Mouse (Mus musculus): ENCODE results near the gene Nod2. TPM values are rescaled to one million over a fixed set of nuclear protein-coding genes. Genes with fewer than 3 reads are reported as not detected.

The Nod2 gene
- polyA plus RNA-seq, 1 experiment from 2014 or later = 0.12 TPM

DNA sequence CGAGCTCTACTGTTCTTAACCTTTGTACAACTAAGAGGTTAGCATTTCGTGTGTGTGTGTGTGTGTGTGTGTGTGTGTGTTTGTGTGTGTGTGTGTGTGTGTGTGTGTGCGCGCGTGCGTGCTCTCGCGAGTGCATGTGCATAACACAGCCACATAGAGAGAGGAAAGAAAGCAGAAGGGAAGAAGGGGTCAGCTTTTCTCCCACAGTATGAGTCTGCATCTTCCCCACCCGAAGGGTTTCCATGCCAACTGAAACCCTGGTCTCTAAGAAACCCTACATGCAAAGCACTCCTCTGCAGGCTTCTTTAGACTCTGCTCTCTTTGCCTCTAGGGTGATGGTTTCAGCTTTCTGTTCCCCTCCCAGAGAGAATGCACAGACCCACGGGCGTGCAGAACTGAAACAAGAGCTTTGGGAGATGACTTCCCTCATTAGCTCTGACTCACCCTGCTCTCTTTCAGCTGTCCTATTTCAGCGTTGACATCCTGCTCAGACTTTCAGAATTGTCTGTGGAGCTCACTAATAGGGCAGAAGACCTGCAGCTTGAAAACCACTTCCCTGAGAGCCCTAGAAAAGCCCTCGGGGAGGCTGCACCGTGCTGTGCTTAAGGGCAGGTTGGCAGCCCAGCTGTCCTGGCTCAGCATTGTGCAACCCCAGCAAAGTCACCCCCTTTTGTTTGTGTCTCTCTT, 21.4 kb downstream of the Nod2 start:
- H3K27me3 ChIP-seq = 0 out of 2 replicates have a peak, but pooled peaks cover 7% of the 10 kb centered on the region
- peaks cover 26% of the 10 kb centered on the region for H3K4me1 ChIP-seq (replicated peaks)
- H3K4me3 ChIP-seq = no peak overlapping the region
- H3K9ac ChIP-seq = no peak overlapping the region
- WGBS = 49% methylated on average over 14 of the region's 14 CpGs
- peak; percentile 49; the same call in 1 of the 2 replicates for ATAC-seq (ENCODE audit: low FRiP score)
- H3K9me3 ChIP-seq = no peaks in the 10 kb centered on the region
- H3K27ac ChIP-seq = peak overlapping the region; percentile 45; the same call in 1 of the 2 replicates
- no peak overlapping the region for H3K4me2 ChIP-seq
- H3K36me3 ChIP-seq = no peaks in the 10 kb centered on the region

GRCm38 (mm10) chr8:88670782-88671181, 23.7 kb downstream of the Nod2 start:
- H3K9me3 ChIP-seq = no peaks in the 10 kb centered on the region
- no peak overlapping the region for H3K27ac ChIP-seq
- H3K4me2 ChIP-seq = no peak overlapping the region
- no peak overlapping the region for H3K4me3 ChIP-seq
- no peak overlapping the region for H3K9ac ChIP-seq
- ATAC-seq (ENCODE audit: low FRiP score) = no peak
- 68% methylated on average over 6 of the region's 6 CpGs for WGBS
- no peaks in the 10 kb centered on the region for H3K27me3 ChIP-seq
- no peaks in the 10 kb centered on the region for H3K36me3 ChIP-seq
- H3K4me1 ChIP-seq (replicated peaks) = peaks cover 18% of the 10 kb centered on the region

DNA sequence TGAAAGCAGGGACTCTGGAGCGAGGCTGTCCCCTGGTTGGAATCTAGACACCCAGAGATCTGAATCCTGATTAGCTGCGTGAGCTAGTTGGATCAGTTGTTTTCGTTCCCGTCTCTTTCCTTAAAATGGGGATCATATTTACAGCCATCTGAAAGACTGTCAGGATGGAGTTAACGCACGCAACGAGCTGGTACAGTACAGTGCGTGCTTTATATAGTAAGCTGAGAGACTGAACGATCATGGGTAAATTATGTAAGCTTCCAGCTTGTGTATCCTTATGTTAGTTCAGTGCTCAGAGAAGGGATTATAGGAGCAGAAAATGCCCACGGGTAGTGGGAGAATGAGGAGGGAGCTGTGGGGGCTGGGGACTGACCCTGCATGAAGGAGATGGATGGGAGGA, 24.5 kb downstream of the Nod2 start:
- Histone ChIP-seq H3K9me3 (no peaks in the 10 kb centered on the region), H3K4me1 (replicated peaks) (peaks cover 18% of the 10 kb centered on the region), H3K9ac (no peak overlapping the region), H3K36me3 (no peaks in the 10 kb centered on the region), H3K4me2 (no peak overlapping the region), H3K27me3 (no peaks in the 10 kb centered on the region), H3K27ac (no peak overlapping the region), H3K4me3 (no peak overlapping the region)
- no peak for ATAC-seq (ENCODE audit: low FRiP score)
- WGBS = 89% methylated on average over 10 of the region's 10 CpGs

DNA sequence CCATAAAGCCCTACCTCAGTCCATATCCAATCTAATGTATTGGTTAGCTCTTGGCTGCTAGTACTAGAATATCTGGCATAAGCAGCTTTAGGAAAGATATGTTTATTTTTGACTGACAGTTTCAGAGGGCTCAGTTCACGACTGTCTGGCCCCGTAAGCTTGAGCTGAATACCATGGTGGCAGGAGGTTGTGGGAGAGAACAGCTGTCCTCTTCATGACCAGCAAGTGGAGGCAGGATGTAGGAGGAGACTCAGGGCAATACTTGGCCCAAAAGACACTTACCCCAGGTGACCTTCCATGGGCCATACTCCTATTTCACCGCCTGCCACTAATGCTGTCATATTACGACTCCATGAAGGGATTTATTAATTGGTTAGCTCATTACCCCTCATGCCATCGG, 26.7 kb downstream of the Nod2 start:
- no peaks in the 10 kb centered on the region for H3K9me3 ChIP-seq
- H3K4me2 ChIP-seq = no peak overlapping the region
- no peak overlapping the region for H3K9ac ChIP-seq
- no peak for ATAC-seq (ENCODE audit: low FRiP score)
- WGBS = 91% methylated on average over 5 of the region's 5 CpGs
- no peak overlapping the region for H3K27ac ChIP-seq
- H3K4me1 ChIP-seq (replicated peaks) = peaks cover 20% of the 10 kb centered on the region
- no peak overlapping the region for H3K4me3 ChIP-seq
- no peaks in the 10 kb centered on the region for H3K27me3 ChIP-seq
- H3K36me3 ChIP-seq = no peaks in the 10 kb centered on the region

- Histone ChIP-seq H3K27ac (no peak overlapping the region), H3K4me2 (no peak overlapping the region), H3K36me3 (no peaks in the 10 kb centered on the region), H3K27me3 (no peaks in the 10 kb centered on the region), H3K4me1 (replicated peaks) (peaks cover 18% of the 10 kb centered on the region; the same call in 1 of the 2 replicates), H3K9me3 (no peaks in the 10 kb centered on the region), H3K9ac (no peak overlapping the region), H3K4me3 (no peak overlapping the region)
- no peak for ATAC-seq (ENCODE audit: low FRiP score)
- WGBS = 90% methylated on average over 12 of the region's 12 CpGs
Measured at GRCm38 (mm10) chr8:88675372-88676165, 28.5 kb downstream of the Nod2 start.

DNA sequence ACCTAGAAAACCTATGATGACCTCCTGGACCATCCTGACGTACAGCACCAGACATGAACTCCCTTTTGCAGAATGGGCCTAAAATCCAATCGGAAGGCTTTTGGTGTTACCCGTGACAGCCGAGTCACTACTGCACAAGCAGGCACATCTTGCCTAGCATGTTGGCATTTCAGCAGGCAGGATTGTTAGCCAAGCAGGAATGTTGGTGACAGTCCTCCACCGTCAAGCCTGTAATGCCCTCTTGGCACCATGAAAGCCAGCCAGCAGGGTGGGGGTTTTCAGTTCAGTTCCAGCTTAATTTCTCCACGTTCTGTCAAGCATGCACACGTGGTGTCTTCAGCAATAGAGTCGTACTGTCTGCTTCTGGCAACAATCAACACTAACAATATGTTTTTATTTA, 30.0 kb downstream of the Nod2 start:
- Histone ChIP-seq H3K4me3 (no peak overlapping the region), H3K27ac (no peak overlapping the region), H3K9ac (no peak overlapping the region), H3K36me3 (no peaks in the 10 kb centered on the region), H3K27me3 (no peaks in the 10 kb centered on the region), H3K4me1 (replicated peaks) (peaks cover 15% of the 10 kb centered on the region; the same call in 1 of the 2 replicates), H3K9me3 (no peaks in the 10 kb centered on the region), H3K4me2 (no peak overlapping the region)
- WGBS = 78% methylated on average over 8 of the region's 8 CpGs
- no peak for ATAC-seq (ENCODE audit: low FRiP score)

GRCm38 (mm10) chr8:88680566-88680965, 33.5 kb downstream of the Nod2 start:
- Histone ChIP-seq H3K4me2 (no peak overlapping the region), H3K27me3 (no peaks in the 10 kb centered on the region), H3K9ac (no peak overlapping the region), H3K36me3 (no peaks in the 10 kb centered on the region), H3K9me3 (no peaks in the 10 kb centered on the region), H3K27ac (no peak overlapping the region), H3K4me3 (no peak overlapping the region), H3K4me1 (replicated peaks) (peaks cover 15% of the 10 kb centered on the region; the same call in 1 of the 2 replicates)
- 92% methylated on average over 2 of the region's 2 CpGs for WGBS
- ATAC-seq (ENCODE audit: low FRiP score) = no peak

DNA sequence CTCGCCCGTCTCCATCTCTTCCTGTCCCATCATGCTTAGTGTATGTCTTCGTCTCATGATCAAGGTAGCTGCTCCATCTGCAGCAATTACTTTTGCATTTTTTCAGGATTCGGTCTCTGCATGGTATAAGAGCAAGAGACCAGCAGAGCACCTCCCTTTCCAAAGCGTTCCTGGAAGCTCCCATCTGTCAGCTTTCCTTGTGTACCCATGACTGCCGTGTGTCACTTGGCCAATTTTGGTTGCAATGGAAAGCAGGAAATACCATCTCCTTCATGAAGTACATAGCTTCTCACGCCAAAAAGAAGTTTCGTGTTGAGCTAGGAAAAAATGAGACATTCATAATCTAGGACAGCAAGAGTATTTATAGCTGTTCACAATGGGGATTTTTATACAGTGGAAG, 33.9 kb downstream of the Nod2 start:
- Histone ChIP-seq H3K4me2 (no peak overlapping the region), H3K9ac (no peak overlapping the region), H3K4me3 (no peak overlapping the region), H3K9me3 (no peaks in the 10 kb centered on the region), H3K36me3 (no peaks in the 10 kb centered on the region), H3K27ac (no peak overlapping the region), H3K4me1 (replicated peaks) (peaks cover 15% of the 10 kb centered on the region; the same call in 1 of the 2 replicates), H3K27me3 (no peaks in the 10 kb centered on the region)
- WGBS = 91% methylated on average over 8 of the region's 8 CpGs
- ATAC-seq (ENCODE audit: low FRiP score) = no peak

- 91% methylated on average over 7 of the region's 7 CpGs for WGBS
- Histone ChIP-seq H3K4me3 (no peak overlapping the region), H3K4me1 (replicated peaks) (0 out of 2 replicates have a peak, but pooled peaks cover 4% of the 10 kb centered on the region), H3K27me3 (no peaks in the 10 kb centered on the region), H3K9ac (no peak overlapping the region), H3K36me3 (no peaks in the 10 kb centered on the region), H3K27ac (no peak overlapping the region), H3K4me2 (no peak overlapping the region), H3K9me3 (no peaks in the 10 kb centered on the region)
- no peak for ATAC-seq (ENCODE audit: low FRiP score)
Measured at GRCm38 (mm10) chr8:88683656-88684289, 36.7 kb downstream of the Nod2 start.

DNA sequence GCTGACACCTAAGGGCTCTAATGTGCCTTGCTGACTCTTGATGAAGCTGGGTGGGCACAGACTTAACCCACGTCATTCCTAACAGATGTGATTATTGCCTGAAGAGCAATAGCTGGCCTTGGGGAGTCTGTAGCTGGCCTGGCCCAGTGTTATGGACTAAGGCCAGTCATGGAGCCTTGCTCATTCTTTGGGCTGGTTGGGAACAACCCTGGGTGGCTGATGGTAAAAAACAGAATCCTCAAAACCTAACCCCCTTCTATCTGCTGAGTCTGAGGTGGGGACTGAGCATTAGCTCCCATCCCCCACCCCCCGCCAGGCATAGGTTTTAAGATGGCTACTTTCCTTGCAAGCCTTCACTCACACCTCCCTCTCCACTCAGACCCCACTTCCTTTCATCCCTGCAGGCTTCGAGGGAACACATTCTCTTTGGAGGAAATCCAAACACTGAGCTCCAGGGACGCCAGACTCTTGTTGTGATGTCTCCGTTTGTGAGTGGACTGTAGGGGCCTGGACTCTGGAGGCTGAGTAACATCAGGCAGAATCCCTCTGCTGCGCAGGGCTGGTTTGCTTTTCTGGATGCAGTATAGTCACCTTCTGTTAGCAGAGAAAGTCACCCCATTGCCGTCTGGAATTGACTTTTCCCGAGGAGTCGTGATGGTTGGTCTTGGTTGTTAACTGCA, 39.3 kb downstream of the Nod2 start:
- ATAC-seq (ENCODE audit: low FRiP score) = no peak

DNA sequence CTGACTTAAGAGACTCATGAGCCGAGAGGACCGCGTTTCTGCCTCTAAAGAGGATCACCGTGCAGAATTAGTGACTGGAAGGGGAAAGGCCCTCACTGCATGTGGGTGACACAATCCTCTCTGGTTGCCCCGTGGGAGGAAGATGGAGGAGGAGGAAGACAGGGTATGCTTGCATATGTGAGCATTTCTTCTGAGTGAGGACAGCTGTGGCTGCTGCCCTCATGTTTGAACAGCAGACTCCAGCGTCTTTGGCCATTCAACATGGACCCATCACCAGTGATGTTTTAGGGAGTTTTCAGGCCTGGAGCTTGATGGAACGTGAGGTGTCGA, 39.8 kb downstream of the Nod2 start:
- Histone ChIP-seq H3K36me3 (no peaks in the 10 kb centered on the region), H3K4me2 (no peak overlapping the region), H3K4me1 (replicated peaks) (no peaks in the 10 kb centered on the region), H3K4me3 (no peak overlapping the region), H3K9me3 (no peaks in the 10 kb centered on the region), H3K9ac (no peak overlapping the region), H3K27me3 (no peaks in the 10 kb centered on the region), H3K27ac (no peak overlapping the region)
- ATAC-seq (ENCODE audit: low FRiP score) = no peak
- WGBS = 81% methylated on average over 8 of the region's 8 CpGs

More for the DNA sequence above, 39.3 kb downstream of the Nod2 start:
- no peaks in the 10 kb centered on the region for H3K36me3 ChIP-seq
- H3K27me3 ChIP-seq = no peaks in the 10 kb centered on the region
- H3K9me3 ChIP-seq = no peaks in the 10 kb centered on the region
- H3K27ac ChIP-seq = no peak overlapping the region
- H3K4me3 ChIP-seq = no peak overlapping the region
- H3K4me1 ChIP-seq (replicated peaks) = no peaks in the 10 kb centered on the region
- no peak overlapping the region for H3K4me2 ChIP-seq
- 77% methylated on average over 9 of the region's 9 CpGs for WGBS
- no peak overlapping the region for H3K9ac ChIP-seq

GRCm38 (mm10) chr8:88689151-88689550, 42.0 kb downstream of the Nod2 start:
- WGBS = 85% methylated on average over 6 of the region's 6 CpGs
- Histone ChIP-seq H3K9ac (no peak overlapping the region), H3K4me3 (no peak overlapping the region), H3K36me3 (no peaks in the 10 kb centered on the region), H3K9me3 (no peaks in the 10 kb centered on the region), H3K4me2 (no peak overlapping the region), H3K4me1 (replicated peaks) (no peaks in the 10 kb centered on the region), H3K27me3 (0 out of 2 replicates have a peak, but pooled peaks cover 3% of the 10 kb centered on the region), H3K27ac (no peak overlapping the region)
- no peak for ATAC-seq (ENCODE audit: low FRiP score)
